Mouse (Mus musculus) natural killer cell, adult 2 months (primary cell): ENCODE measurements around the gene Sds.
A peak's percentile ranks its signal among the peaks of the same experiment; 100 is the strongest.

Experiments
- DNase-seq, 2 experiments: peaks; one replicate each; pipeline ENCODE4 v3.0.0; 2022; ENCODE audit warnings: low spot score in 2 of 2

The Sds gene

DNA sequence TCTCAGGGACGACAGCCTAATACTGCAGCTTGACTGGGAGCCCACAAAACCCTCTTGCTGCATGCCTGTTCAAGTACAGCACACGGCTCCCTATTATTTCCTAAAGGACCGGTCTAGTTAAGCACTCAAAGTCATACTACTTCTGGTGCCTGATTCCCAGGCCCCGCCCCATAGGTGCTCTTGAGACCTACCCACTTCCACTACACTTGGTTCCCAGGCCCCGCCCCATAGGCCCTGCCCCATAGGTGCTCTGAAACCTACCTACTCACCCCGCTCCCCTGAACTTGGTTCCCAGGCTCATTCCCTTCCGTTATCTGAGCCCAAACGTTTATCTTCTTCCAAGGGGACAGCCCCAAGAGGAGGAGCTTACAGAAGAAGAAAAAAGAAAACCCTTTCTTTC, 11.5 kb downstream of the Sds start:
- DNase-seq = no peak

DNA sequence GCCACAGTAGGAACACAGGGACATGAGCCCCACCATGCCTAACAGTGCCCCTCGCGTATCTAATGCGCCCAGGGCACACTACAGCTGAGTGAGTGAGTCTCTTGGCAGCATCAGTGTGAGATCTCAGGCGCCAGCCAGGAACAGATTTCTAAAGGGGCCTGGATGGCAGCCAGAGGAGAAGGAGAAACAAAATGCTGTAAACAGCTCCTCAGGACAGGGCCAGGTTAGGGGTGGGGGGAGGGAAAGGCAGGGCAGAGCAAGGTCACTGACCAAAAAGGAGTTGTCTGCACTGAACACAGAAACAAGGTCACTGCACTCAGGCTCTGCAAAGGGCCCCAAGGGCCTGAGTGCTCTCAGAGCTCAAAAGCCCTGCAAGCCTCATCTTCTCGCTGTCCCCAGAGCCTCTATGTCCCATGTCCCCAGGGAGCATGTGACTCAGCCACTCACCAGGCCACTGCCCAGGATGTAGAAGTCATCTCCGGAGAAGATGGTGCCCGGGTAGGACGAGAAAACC, 14.4 kb downstream of the Sds start:
- no peak for DNase-seq

DNA sequence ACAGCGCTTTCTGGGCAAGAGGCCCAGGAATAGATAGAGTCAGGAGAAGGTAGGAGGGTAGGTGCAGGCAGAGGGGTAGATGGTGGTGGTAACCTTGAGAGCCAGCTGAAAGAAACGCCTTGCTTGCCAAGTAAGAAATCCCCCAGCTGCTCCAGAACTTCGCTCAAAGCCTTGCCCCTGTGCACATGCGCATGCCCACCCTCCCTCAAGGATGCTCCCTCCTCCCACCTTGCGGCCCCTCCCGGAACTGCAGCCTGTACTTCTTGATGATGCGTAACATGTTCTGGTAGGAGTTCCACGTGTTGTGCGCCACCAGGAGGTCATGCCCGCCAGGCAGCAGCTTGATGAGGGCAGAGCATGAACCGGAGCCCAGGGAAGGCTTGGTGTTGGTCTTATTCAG, 16.1 kb downstream of the Sds start:
- DNase-seq = no peak

DNA sequence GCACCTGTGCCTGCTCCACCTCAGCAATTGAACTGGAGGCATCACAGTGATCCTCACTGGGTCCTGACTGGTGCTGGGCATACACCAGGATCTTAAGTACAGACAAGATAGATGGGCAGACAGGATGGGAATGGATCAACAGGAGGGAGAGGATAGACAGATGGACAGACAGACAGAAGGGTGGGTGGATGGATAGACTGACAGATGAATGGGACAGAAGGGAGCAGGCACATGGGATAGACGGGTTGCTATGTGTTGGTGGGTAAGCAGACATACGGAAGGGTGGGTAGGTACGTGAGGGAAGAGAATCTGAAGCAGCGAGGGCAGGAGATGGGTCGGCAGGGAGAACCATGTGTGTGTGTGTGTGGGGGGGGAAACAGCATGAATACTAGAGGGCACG, 17.1 kb downstream of the Sds start:
- DNase-seq = no peak

DNA sequence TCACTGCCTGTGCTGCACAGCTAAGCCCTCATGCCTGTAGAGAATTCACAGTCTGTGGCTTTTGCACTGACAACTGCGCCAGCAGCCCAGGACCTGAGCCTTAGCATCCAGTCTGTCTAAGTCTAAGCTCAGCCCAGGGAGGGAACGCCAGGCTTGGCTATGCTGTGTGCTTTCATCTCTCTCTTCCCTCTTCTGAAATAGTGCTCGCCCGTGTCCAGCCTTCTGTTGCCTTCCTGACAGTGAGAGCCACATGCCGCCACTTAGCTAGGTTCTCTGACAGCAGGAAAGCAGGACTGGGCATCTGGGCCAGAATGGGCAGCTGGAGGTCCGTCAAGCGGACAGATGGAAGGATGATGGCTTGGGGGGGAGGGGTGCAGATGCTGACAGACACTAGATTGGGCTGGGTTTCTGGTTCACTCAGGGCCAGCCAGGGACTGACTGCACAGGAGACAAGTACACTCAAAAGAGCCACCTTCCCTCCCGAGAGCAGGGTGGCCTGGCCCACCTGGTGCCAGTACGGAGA, 17.6 kb downstream of the Sds start:
- DNase-seq = no peak

DNA sequence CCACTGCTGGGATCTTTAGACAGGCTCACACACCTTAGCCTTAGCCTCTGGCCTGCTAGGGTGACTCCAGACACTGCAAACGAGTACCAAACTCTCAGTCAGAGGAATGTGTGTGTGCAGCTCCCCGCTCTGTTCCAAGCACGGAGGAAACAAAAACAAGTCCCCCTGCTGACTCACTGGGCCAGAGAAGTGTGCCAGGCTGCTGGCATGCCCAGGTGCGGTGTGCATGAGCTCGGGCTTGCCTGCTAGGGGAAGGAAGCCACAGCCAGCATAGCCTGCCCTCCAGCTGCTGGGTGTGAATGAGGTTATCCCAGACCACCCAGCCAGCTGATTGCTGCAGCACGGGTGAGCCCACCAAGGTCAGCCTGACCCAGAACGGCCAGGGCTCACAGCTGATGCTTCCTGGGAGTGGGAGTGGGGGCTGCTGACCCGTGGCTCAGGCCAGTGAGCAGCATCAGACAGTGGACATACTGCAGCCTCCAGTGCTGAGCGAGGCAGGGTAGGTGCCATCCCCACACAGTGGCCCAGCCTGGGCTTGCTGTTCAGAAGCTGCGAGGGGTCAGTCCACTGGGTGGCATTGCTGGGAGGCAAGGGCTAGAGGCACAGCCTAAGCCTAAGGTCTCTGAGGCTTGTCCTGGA, 18.9 kb downstream of the Sds start:
- no peak for DNase-seq

DNA sequence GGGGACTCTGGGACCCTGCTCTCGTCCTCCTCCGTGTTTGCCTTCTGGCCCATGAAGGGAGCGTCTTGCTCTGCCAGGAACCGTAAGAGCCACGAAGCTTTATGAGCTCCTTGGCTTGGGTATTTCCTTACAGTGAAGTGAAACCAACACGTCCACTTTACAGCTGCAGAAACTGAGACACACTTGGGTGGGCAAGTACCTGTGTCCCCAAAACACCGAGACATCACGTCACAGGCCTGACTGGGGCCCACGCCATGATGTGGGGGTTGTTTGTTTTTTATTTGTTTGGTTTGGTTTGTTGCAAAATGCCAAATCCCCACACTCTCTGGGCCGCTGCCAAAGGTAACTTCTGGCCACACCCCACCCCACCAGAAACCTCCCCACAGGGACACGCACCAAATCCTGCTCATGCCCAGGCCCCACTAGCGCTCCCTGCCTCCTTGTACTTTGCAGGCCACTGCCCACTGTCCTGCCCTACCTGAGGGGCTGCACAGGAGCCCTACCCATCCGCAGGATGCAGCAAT, 19.4 kb downstream of the Sds start:
- no peak for DNase-seq

DNA sequence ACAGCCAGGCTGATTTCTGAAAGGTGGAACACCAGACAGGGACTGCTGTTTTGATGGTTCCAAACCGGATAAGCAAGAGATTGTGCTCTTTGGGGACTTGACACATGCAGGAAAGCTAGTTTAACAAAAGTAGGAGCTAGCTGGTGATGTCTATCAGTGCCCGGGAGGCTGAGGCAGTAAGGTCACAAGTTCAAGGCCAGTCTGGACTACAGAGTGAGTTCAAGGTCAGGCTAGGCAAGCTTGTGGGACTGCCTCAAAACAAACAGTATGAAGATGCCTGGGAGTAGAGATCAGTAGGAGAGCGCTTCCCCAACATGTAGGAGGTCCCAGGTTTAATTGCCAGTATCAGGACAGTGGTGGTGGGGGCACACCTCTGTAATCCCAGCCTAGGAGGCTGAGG, 20.7 kb downstream of the Sds start:
- no peak for DNase-seq

DNA sequence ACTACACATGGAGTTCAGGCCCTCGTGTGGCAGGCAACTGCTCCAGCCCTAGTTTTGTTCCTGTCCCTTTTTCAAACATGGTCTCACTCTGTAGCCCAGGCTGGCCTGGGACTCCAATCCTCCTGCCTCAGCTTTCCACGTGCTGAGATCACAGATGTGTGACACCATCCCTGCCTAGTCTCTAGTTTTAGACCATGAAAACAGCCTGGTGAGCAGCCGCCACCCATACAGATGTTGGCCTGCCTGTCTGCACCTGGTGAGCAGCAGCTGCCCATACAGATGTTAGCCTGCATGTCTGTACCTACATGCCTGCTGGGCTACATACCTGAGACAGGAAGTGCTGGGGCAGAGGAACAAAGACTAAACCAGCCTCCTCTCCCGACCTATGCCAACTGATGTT, 22.9 kb downstream of the Sds start:
- no peak for DNase-seq

DNA sequence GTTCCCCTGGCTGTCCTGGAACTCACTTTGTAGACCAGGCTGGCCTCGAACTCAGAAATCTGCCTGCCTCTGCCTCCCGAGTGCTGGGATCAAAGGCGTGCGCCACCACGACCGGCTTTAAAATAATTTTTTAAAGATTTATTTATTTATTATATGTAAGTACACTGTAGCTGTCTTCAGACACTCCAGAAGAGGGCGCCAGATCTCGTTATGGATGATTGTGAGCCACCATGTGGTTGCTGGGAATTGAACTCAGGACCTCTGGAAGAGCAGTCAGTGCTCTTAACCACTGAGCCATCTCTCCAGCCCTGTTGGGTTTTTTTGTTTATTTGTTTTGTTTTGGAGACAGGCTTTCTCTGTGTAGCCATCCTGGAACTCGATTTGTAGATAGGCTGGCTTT, 24.3 kb downstream of the Sds start:
- DNase-seq = peak in 1 of 2 experiments; percentile 36

DNA sequence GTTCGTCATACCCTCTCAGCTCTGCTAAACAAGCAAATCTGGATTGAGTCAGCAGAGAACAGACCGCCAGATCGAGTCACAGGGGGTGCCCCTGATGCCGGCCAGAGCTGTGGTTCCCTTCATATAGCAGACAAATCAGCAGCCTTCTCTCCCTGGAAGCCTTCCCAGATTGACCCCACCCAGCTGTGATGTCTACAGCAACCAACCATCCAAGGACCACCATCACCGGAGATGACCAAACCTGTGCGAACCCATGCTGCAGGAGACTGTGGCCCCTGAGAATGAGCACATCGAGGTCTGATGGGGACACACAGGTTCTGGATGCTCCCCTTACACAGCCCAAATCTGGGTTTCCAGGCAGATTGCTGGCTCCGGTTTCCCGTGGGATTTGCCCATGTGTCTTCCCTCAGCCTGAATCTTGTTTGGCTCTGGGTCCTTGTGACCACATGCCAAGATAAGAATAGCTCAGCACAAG, 25.9 kb downstream of the Sds start:
- DNase-seq = no peak

DNA sequence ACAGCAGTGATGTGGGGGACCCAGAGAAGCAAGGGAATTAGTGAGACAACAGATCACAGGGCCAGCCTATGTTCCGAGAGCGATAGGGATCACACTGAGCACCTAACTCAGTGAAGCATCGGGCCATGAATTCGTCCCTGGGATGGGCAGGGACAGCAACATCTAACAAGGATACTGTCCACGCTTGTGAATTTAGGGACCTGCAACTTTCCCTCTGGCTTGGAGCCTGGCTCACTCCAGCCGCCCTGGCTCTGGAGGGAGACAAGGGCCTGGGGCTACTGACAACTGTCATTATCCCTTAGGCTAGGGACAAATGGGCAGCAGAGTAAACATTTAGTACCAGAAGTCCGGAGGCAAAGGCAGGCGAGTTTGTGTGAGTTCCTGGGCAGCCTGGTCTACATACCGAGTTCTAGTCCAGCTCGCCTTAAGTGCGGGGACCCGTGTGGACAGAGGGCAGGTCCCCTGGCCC, 26.4 kb downstream of the Sds start:
- no peak for DNase-seq

DNA sequence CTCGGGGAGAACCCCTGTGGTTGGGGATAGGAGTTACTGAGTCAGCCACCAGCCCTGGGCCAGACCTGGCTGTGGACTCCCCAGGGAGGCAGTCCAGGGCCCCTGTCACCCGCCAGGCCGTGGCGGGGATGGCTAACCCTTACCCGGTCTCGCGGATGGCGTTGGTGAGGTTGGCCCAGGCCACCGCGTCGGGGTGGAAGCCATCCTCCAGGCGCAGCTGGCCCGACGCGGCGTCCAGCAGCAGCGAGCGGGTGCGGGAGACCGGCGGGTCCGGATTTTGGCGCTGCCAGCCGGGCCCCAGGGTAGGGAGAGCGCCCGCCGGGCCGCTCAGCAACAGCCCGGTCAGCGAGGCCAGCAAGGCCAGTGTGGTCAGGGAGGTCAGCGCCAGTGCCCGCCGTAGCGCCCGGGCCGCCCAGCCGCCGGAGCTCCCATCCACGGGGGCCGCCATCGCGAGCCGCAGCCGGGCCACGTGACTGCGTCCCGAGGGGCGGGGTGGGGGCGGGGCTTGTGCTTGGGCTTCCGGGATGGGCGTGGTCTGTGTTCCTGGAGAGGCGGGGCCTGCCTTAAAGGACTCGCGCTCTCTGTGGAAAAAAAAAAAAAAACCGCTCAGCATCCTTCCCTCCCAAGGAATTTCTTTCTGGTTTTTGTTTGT, 26.9 kb downstream of the Sds start, which contains the start of gene Plbd2:
Gene Plbd2 (minus strand): TSS at position 482 of the 652 bp plus-strand sequence.
- DNase-seq = peak; percentile 68 to 77

DNA sequence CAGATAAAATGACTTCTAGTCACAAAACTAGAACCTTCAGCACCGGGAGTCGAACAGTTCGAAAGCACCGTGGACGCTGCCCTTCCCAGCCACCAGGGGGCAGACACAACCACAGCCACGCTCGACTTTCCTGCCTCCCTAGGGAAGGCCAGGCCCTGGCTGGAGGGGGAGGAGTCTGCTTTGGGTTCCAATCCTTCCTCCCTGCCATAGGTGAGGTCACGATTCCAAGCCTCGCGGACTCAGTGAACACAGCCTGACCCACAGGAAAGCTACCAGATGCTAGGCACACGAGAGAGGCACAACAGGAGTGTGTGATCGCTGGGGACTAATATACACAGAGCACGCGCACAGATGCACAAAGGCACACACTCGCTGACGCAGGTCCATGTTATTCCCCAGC, 29.0 kb downstream of the Sds start:
- peak; percentile 51 to 64 for DNase-seq

DNA sequence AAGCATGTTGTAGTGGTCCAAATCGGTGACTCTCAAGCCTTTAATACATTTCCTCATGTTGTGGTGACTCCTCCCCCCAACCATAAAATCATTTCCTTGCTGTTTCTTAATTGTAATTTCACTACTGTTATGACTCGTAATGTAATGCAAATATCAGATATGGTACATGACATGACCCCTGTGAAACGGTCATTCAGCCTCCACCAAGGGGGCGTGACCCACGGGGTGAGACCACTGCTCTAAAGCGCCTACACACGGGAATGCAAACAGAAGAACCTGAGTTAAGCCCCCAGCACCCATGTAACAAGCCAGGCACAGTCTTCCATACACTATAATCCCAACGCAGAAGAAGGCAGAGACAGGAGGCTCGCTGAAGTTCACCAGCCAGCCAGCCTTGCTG, 29.5 kb downstream of the Sds start:
- no peak for DNase-seq

DNA sequence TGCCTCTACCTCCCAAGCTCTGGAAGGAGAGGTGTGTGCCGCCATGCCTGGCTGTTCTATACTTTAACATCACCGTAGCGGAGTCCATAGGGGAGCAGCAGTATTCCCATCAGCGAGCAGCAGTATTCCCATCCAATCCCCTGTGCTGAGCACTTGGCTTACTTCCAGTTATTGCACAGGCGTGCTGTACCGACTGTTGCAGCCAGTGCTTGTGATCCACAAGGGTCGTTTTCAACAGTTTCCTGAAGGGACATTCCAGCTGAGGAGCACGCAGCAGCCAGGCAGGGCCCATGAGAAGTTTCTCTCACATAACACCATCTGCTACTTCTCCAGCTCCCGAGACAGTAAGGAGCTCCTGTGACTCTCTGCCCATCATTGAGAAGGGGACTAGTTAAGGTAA, 30.2 kb downstream of the Sds start:
- no peak for DNase-seq

DNA sequence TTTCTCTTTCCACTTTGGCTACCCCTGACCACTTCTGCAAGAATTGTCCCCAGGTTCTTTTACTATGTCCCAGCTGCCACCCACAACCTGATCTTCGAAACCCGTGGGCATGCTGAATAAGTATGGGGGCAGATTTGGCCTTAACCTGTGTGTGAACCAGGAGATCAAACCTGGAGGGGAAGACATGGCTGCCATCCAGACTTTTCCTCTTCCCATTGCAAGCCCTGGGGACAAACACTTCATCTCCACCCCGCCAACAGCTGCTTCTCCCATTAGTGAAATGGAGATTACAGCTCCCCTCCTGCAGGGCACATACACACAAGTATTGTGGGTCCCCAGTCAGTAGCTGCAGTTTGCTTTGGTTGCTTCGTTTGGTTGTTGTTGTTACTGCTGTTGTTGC, 31.0 kb downstream of the Sds start:
- DNase-seq = no peak

DNA sequence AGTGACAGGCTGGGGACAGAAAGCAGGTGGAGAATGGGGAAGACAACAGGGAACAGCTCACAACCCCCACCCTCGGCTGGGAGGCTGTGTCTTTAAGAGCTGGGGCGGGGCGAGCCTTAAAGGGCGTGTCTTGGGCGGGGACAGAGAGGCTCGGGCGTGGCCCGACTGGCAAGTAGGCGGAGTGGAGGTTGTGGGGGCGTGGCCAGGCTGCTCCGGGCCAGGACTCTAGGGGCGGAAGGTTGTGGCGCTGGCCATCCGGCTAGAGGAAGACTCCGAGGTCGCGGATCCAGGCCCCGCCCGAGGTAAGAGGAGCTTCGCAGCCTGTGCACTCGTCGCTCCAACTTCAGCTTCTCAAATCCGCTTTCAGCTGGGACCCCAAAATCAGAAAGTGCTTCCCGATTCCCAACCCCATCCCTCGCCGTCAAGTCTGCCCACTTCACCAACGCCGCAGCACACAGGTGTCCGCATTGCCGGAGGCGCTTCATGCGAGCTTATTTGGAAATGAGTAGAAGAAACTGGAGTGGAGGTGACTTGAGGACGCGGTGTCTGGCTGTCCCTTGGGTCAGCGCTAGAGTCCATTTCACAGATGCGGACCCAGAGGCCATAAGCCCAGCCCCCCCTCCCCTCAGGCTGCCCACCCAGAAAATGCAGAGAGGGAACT, 34.8 kb downstream of the Sds start, which contains the start of gene Slc8b1:
Gene Slc8b1 (plus strand): TSS at position 187 of the 661 bp plus-strand sequence.
- peak; percentile 96 to 97 for DNase-seq

DNA sequence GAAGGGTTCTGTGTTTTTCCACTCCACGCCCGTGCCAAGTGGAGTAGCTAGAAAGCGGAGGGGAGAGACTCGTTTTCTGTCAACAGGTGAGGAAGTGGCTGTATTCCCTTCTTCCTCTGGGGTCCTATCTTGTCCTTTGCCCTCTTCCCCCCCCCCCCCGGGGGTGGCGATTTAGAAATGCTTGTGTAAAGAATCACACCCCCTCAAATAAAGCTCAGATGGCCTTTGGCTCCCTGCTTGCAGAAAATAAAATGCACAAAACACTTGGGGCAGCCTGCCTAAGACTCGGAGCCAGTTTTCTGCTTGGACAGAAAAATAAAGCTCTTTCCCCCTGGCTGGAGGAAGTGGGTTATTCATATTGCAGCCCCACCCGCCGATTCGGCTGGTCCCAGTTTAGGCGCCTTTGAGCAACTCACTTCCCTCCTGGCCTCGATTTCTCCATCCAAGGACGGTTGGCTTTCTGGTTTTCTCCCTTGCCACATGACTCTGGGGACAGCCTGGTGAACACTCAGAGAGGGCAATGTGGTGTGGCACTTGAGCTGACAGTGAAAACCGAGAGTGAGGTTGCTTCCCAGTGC, 35.4 kb downstream of the Sds start:
- no peak for DNase-seq

DNA sequence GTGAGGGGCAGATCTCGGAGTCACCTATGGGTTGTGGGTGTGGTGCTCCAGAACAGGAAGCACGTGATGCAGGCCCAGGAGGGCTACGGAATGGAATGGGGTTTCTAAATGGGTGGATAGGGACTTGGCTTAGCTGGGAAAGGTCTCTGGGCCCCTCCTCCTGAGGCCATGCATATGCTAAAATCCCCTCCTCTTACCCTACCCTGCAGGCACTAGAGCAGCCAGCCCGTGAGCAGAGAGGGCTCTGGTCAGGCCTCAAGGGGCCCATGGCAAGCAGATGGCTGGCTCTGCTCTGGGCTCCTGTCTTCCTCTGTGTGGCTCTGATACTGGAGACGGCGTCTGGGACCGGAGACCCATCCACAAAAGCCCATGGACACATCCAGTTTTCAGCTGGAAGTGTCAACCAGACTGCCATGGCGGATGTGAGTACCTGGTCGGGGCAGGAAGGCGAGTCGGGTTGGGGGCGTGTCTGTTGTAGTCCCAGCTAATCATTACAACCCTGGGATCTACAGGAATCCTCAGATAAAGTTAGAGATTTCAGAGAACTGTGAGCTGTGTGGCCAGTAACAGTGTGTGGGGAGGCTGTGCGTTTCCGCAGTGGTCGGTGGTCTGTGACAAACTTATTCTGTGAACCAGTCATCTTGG, 36.7 kb downstream of the Sds start:
- DNase-seq = no peak

DNA sequence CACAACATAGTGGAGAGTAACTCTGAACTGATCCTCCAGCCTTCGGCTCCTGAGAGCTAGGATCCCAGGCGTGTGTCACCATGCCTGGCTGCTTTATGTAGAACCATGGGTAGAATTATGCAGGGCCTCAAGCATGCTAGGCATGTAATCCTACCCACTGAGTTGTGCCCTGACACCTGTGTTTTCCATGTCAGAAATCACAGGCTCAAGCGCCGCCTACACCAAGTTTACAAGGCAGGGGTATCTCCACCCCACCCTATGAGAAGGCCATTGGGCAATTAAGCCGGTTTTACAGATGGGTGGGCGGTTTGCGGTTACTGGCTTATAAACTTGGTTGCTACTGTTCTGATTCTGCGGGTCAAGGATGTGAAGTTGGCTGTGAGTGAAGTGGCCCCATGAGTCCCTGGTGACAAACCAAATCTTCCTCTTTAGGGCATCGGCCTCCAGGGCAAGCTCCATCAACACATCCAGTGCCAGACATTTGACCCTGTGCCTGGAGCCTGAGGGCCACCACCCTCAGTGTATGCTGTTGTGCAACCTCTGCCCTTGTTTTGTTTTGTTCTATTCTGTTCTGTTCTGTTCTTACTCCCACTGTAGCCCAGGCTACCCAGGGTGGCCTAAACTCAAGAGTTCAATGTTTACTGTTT, 37.8 kb downstream of the Sds start:
- DNase-seq = no peak
